Mouse (Mus musculus) T-helper 1 cell (primary cell): ENCODE data around the gene Sms.

Source experiments
- in situ Hi-C: fragments of 300-600 bp; cut with MboI, MseI; formaldehyde crosslinking; loops from one replicate; pipeline ENCODE4 v1.15.1; 2025; ENCODE audit warnings: high pct_unique_total_duplicates

The Sms gene

GRCm38 (mm10) chrX:157491944-157492726, at the start of gene Sms:
Gene Sms (minus strand): TSS chrX:157492287.
- in situ Hi-C loops = no loop called here

- in situ Hi-C loops = no loop called here
Observed at GRCm38 (mm10) chrX:157506400-157506799, 14.3 kb upstream of the Sms start.

DNA sequence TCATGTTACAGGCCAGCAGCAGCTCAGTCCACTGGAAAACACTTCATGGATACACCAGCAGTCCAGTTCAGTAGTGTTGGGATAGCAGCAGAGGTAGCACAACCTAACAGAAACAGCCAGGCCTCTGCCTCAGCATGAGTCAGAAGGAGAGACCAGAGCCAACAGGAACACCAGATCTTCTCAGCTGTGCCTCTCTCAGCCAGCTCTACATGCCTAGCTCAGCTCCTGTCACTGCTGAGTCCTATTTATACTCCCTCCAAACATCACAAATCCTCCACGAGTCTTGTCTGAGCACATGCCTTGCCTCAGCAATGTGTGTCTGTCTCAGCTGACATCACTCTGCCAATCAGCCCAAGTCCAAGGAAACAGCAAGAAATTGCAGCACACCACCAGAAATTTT, 12.4 kb upstream of the Sms start:
- in situ Hi-C loops = no loop called here

DNA sequence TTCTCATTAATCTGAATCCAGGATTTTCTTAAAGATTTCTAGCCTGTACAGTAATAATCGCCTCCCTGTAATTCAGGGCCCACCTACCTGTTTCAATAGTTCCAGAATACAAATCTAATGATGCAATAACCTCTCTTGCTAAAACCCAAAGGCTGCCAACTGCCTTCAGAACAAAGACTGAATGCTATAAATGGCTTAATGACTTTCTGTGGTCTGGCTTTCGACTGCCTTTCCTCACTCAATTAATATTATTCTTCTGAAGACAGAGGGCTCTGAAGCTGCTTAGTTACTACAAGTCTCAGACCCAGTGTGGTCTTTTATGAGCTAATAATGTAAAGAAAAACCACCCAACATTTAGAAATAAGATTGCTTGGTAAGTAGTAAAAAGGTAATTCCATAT, 9.8 kb upstream of the Sms start:
- in situ Hi-C loops = no loop called here

GRCm38 (mm10) chrX:157500004-157500403, 7.9 kb upstream of the Sms start:
- in situ Hi-C loops = no loop called here

- in situ Hi-C loops = no loop called here
Observed at GRCm38 (mm10) chrX:157493159-157493558, 1.1 kb upstream of the Sms start.

DNA sequence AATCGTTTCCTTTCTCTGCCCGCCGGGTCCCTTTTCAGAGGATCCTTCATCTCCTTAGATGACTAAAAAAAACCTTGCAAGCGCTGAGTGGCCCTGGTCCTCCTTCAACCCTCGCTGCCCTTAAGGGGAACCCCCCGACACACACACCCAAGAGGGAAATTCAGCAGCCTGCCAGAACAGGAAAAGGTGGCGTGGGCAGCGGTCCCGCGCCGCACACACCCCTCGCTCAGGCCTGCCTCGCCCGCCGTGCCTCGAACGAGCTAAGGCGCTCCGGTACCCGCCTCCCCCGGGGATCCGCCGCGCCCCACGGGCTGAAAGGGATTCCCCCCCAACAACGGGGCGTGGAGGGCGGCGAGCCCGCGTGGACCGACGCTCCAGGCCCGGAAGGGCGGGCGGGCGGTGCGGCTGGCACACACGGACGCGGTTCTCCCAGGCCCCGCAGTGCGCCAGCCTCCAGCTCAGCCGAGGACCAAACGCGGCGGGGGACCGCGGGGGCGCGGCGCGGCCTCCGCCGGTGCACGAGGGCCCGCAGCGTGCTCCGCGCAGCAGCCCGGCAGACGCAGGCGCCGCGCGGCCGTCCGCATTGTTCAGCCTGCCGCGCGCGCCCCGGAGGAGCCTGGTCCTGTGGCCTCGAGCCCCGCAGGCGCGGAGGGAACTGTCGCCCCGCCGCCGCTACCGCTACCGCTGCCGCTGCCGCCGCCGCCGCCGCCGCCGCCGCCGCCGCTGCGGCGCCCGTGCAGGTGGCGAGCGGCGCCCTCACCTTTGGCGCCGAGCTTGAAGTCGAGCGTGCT, 747 bp downstream of the Sms start:
- in situ Hi-C loops = no loop called here

GRCm38 (mm10) chrX:157490769-157491144, 1.3 kb downstream of the Sms start:
- in situ Hi-C loops = no loop called here

DNA sequence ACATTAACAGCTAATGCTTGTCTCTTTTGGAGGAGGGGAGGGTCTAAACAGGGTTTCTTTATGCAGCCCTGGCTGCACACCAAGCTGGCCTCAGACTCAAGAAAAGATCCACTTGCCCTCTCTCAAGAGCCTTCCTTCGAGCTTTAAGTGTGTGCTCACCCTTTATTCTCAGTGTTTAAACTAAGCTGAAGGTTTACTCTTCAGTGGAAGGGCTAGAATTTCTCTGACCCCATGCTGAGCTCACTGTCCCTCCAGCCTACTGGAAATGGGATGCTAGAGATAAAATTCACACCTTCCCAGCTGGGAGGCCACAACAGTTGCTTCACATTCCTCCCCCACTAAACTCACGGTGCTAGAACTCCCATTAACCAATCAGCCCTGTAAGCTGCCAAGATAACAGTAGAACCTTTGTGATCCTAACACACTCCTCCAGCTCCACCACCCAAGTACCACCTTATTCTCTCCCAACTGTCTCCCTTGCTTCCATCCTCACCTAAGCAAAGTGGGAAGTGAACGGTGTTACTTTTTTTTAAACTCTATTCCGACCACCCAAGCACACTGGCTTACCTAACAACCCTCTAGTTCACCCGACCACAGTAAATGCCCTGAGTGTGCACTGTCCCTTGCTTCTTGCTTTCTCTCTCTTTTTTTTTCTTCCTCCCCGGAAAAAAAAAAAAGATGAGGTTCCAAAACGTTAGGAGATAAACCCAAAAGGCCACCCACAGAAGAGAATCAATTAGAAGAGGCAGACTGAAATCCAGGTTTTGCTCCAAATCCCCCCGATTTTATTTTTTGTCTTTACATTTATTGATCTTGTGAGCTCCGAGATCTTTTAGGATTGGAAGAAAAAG, 2.0 kb downstream of the Sms start:
- in situ Hi-C loops = loop anchor here (10.0 kb wide), 1 partner anchor 105 kb away; the partner anchor contains the start of gene Mbtps2

- in situ Hi-C loops = loop anchor here (10.0 kb wide), 1 partner anchor 106 kb away; the partner anchor contains the start of gene Mbtps2
Observed at GRCm38 (mm10) chrX:157488831-157489230, 3.3 kb downstream of the Sms start.

DNA sequence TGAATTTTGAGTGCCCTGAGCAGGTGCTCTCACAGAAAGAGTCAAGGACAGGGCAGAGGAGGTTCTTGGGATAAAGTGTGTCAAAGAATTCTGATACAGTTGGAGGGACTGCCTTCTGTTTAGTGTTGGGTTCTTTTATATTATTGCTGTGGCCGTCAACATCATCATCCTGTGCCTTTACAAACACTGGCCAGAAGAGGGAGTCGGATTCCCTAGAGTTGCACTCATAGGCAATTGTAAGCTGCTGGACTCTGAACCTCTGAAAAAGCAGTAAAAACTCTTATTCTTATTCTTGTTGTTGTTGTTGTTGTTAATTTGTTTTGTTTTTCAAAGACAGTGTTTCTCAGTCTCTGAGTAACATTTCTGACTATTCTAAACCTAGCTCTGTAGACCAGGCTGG, 5.3 kb downstream of the Sms start:
- in situ Hi-C loops = loop anchor here (10.0 kb wide), 1 partner anchor 108 kb away; the partner anchor contains the start of gene Mbtps2

- in situ Hi-C loops = loop anchor here (10.0 kb wide), 1 partner anchor 112 kb away; the partner anchor contains the start of gene Mbtps2
Observed at GRCm38 (mm10) chrX:157482842-157483241, 9.2 kb downstream of the Sms start.

GRCm38 (mm10) chrX:157481860-157482259, 10.2 kb downstream of the Sms start:
- in situ Hi-C loops = loop anchor here (10.0 kb wide), 1 partner anchor 113 kb away; the partner anchor contains the start of gene Mbtps2

- in situ Hi-C loops = no loop called here
Observed at GRCm38 (mm10) chrX:157477328-157477727, 14.8 kb downstream of the Sms start.

DNA sequence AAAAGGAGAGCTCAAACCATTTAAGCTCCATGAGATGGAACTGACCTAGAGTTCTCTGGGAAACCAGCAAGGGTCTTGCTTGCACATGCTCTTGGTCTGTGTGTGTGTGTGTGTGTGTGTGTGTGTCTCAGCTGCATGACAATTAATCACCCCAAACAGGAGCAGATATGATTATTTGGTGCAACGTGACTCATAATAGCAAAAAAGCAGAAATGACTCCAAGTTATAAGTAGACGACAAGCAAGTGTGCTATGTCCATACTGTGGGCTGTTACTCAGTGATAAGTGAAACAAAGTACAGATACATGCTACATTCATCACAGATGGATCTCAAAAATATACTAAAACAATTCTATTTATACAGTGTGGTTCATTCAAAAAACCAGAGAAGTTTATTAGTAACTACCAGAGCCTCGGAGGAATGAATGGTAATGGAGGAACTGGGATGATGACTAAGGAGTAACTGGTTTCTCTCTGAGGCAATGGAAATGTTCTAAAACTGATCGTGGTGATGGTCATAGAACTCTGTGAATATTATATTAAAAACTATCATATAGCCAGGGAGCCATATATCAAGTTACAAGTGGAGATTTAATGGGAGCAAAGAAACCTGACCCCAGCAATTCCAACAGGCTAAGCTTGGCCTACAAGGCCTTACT, 15.8 kb downstream of the Sms start:
- in situ Hi-C loops = no loop called here

GRCm38 (mm10) chrX:157471711-157472660, 20.1 kb downstream of the Sms start:
- in situ Hi-C loops = no loop called here

DNA sequence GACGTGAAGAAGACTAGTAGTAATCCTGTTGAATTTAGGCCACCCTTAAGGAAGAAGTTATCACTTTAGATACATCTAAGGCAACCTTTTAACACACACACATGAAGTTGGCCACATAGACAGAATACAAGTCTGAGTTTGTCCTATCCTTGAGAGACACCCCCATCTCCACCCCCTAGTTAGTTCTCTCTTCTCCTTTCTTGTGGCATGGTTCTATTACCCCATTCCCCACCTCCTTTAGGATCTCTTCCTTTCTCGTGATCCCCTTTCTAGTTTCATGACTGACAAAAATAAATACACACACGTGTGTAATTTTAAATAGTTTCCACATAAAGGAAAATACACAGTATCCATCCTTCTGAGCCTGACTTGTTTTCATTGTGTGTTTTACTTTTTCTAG, 23.3 kb downstream of the Sms start:
- in situ Hi-C loops = no loop called here

DNA sequence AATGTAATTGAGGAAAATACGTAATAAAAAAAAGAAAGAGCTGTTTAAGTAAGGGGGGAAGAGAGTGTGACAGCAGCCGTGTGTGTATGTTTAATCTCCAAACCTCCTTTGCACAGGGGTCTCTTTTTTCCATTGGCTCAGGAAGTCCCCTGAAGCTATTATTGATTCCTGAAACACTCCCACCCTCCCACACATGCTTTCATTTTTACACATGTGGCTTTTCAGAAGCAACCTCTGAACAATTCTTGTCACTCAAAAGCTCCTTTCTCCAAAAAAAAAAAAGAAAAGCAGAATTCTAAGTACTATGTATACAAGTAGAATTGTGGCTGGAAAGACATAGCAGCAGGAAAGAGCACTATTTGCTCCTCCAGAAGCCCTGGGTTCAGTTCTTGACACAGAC, 24.0 kb downstream of the Sms start:
- in situ Hi-C loops = no loop called here

GRCm38 (mm10) chrX:157465949-157466348, 26.1 kb downstream of the Sms start:
- in situ Hi-C loops = no loop called here

- in situ Hi-C loops = no loop called here
Observed at GRCm38 (mm10) chrX:157462716-157463115, 29.4 kb downstream of the Sms start.
